Mouse (Mus musculus) urinary bladder, postnatal 14 days (tissue): Measurements from ENCODE around the gene Dync1li1.
"Not testable (repeated sequence)": the region's sequence is repeated elsewhere in the genome, so short reads cannot be mapped to it uniquely, and the experiment has no call there.

Experiments used
- DNase-seq: peaks from one replicate; pipeline ENCODE4 v3.0.0; 2021; ENCODE audit warnings: low spot score

Dync1li1 gene

GRCm38 (mm10) chr9:114688252-114688952, at the start of gene Dync1li1:
Gene Dync1li1, plus strand, starts transcription at chr9:114688790.
- DNase-seq = peak; percentile 98

- DNase-seq = peak; percentile 4
Measured at GRCm38 (mm10) chr9:114639186-114639748, 49.3 kb upstream of the Dync1li1 start.

GRCm38 (mm10) chr9:114639839-114640646, 48.5 kb upstream of the Dync1li1 start, which contains the start of gene Cnot10:
Gene Cnot10, minus strand, starts transcription at chr9:114640184.
- DNase-seq = peak; percentile 98

DNA sequence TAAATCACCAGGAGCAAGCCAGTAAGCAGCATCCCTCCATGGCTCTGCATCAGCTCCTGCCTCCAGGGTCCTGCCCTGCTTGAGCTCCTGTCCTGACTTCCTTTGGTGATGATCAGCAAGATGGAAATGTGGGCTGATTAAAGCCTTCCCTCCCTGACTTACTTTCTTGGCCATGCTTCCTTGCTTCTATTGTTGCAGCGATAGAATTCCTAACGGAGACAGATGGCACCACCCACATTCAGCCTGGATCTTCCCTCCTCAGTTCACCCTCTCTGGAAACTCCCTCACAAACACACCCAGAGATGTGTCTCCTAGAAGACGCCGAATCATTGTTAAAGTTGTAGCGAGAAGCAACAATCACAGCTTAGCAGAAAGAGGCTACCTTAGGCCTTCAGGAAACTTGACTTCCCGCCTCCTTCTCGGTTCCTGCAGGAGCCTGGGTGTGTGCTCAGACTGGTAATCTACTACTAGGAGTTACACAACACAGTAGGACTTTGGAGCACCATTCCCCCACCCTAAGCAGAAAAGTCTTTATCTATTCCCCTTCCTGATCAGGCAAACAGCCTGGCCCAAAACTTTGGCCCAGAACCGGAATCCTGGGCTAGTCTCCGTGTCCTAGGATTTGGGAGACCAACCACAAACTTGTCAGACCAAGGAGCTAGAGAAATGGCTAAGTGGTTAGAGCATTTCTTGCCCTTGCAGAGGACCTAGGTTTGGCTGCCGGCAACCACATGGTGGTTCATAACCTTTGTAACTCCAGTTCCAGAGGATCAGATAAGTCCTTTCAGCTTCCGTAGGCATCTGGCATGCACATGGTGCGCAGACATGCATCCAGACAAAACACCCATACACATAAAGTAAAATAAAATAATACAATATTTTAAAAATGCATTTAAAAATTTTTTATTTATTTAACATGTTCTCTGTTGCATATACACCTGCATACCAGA, 41.8 kb upstream of the Dync1li1 start:
- no peak for DNase-seq

- no peak for DNase-seq
Measured at GRCm38 (mm10) chr9:114647506-114648432, 40.8 kb upstream of the Dync1li1 start.

DNA sequence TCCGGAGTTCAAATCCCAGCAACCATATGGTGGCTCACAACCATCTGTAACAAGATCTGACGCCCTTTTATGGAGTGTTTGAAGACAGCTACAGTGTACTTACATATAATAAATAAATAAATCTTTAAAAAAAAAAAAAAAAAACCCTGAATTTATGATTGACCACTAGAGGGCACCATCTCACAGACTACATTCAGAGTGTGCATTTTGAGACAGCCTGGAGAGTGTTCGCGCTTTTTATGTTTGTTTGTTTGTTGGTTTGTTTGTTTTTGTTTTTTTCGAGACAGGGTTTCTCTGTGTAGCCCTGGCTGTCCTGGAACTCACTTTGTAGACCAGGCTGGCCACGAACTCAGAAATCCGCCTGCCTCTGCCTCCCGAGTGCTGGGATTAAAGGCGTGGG, 40.1 kb upstream of the Dync1li1 start:
- DNase-seq = not testable (repeated sequence)

GRCm38 (mm10) chr9:114649371-114649770, 39.2 kb upstream of the Dync1li1 start:
- DNase-seq = no peak

DNA sequence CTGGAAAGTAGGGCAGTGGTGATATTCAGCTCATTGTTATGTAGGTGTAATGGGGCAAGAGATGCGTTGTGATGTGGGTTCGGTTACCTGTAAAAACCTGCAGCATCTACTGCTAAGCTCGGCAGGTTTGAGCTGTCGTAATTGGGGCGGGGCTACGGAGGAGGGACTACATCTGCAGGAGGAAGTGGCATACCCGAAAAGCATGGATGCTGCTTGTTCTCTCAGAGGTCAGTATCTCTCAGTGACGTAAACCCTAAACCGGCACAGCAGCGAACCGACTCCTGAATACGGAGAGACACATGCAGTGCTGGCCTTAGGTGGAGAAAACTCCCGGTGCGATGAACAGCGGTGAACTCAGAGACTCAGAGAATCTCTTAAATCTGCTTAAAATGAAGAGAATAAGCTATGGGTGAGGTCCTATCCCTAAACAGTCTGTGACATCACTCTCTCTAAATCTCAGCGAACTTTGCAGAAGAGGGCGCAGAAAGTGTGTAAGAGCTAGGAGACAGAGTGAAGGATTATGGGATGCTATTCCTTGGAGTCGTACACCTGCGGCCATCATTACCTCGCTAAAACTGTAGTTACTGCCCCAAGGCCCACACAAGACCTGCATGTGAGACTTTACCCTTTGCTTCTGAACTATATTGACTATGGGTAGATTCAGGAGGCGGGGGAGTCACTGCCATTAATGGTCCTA, 37.5 kb upstream of the Dync1li1 start:
- no peak for DNase-seq

GRCm38 (mm10) chr9:114655356-114655755, 33.2 kb upstream of the Dync1li1 start:
- no peak for DNase-seq

GRCm38 (mm10) chr9:114656701-114657100, 31.9 kb upstream of the Dync1li1 start:
- no peak for DNase-seq

- DNase-seq = no peak
Measured at GRCm38 (mm10) chr9:114660506-114660905, 28.1 kb upstream of the Dync1li1 start.

- no peak for DNase-seq
Measured at GRCm38 (mm10) chr9:114660983-114661382, 27.6 kb upstream of the Dync1li1 start.

GRCm38 (mm10) chr9:114661991-114662390, 26.6 kb upstream of the Dync1li1 start:
- DNase-seq = no peak

- DNase-seq = no peak
Measured at GRCm38 (mm10) chr9:114663782-114664181, 24.8 kb upstream of the Dync1li1 start.

GRCm38 (mm10) chr9:114666858-114667257, 21.7 kb upstream of the Dync1li1 start:
- DNase-seq = no peak

DNA sequence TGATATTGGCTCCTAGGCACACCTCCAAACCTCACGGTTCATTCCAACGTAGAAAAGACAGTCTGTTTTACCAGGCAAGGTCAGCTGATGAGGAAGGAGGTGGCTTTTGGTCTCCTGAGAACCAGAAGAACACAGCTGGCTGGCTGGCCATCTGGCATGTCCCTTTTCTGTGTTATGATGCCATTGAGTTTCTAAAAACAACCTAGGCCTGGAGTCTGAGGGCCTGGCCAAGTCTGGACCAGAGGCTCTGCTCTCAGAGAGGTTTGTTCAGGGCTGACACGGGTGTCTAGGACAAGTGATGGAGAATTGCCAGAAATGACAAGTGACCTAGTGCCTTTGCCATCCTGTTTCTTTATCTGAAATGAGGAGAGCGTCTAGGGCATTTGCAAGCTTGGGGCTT, 20.5 kb upstream of the Dync1li1 start:
- no peak for DNase-seq

GRCm38 (mm10) chr9:114669011-114669410, 19.6 kb upstream of the Dync1li1 start:
- DNase-seq = no peak

DNA sequence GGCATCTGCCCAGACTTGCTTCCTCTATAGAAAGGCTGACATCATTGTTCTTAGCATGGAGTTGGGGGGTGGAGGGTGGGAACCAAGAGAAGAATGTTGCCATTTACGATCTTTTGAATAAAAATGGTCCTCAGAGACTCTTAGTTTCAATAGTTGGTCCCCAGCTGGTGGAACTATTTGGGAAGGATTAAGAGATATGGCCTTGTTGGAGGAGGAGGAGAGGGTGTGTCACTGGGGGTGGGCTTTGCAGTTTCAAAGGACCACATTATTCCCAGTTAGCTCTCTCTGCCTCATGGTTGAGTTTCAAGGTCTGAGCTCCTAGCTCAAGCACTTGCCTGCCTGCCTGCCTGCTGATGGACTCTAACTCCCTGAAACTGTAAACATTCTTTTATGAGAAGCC, 16.6 kb upstream of the Dync1li1 start:
- no peak for DNase-seq

DNA sequence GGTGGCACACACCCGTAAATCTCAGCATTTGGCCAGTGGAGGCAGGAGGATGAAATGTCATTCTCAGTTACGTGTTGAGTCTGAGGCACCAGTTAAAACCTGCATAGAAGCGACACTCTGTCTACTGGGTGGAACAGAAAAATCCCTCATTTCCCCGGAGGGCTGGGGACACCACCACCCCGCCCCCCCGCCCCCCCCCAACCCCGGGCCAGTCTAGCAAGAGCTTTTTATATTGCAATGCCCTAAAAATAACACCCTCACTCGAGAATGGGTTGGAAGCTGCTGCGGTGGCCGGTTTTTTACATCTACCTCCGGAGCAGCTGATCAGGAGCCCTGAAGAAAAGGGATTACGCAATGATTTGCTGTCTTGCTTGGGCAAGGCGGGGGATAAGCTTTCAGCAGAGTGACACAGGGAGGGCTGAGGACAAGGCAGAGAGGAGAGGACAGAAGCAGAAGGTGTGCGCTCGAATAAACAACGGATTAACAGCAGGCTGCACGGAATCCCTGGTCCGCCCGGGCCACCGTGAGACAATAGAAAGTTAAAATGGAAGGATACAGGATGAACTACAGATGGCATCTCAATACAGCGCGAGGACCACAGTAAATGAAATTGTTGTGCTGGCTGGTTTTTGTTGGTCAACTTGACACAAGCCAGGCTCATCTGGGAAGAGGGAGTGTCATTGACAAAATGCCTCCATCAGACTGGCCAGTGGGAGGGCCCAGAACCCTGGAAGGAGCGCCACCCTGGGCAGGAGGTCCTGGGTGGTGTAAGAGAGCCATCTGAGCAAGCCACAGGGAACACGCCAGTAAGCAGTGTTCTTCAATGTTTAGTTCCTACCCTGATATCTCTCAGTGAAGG, 15.7 kb upstream of the Dync1li1 start:
- no peak for DNase-seq
